Mouse (Mus musculus) C2C12 (cell line): Measurements from ENCODE around the gene Rftn1.

Experiments
- CEBPB ChIP-seq: IDR thresholded peaks from one replicate; pipeline ENCODE4 v1.6.1; 2011; ENCODE audit warnings: low read depth, mild to moderate bottlenecking, control low read depth, moderate library complexity
- CTCF ChIP-seq: IDR thresholded peaks from one replicate; pipeline ENCODE4 v1.5.1; 2011; ENCODE audit not compliant: control insufficient read depth, insufficient read depth, insufficient read length
- MAX ChIP-seq: IDR thresholded peaks from one replicate; pipeline ENCODE4 v1.6.1; 2011; ENCODE audit warnings: mild to moderate bottlenecking, control low read depth
- MYOD1 ChIP-seq: IDR thresholded peaks from one replicate; pipeline ENCODE4 v1.6.1; 2011; ENCODE audit warnings: low read depth; ENCODE audit not compliant: control insufficient read depth, insufficient read length
- MYOG ChIP-seq: IDR thresholded peaks from one replicate; pipeline ENCODE4 v1.6.1; 2011; ENCODE audit not compliant: control insufficient read depth, insufficient read length; ENCODE audit errors: extremely low read depth
- USF1 ChIP-seq: IDR thresholded peaks from one replicate; pipeline ENCODE4 v1.6.1; 2011; ENCODE audit warnings: low read depth, mild to moderate bottlenecking, control low read depth, moderate library complexity

DNA sequence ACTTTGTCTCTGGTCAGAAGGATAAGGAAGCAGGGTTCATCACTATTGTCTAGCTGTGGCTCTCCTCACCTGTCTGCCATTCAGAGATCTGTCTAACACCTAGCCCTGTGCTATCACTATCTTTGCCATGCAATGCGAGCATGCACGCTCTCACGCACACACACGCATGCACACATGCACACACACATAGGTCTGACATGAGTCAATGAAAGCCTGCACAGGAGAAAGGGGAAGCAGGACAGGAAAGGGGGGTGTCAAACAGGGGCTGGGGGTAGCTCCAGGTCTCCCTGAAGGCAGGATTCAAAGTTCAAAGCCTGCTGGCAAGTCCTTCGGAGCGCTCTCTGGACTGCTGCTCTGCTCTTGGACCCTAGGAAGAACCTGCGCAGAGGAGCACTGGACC lies 4.9 kb upstream of the Rftn1 start:
- TF ChIP-seq CEBPB = no peak
- no peak for TF ChIP-seq MAX
- no peak for TF ChIP-seq CTCF
- no peak for TF ChIP-seq USF1
- no peak for TF ChIP-seq MYOD1
- no peak for TF ChIP-seq MYOG
